Mouse (Mus musculus) spleen, adult 2 months (tissue): ENCODE results near the gene Crybg2.

Experiments used
- CTCF ChIP-seq: fragments of 200-500 bp; IDR thresholded peaks from 2 replicates; pipeline ENCODE4 v1.5.1; 2011; ENCODE audit warnings: mild to moderate bottlenecking, inconsistent platforms; ENCODE audit not compliant: insufficient read depth, insufficient read length, insufficient replicate concordance; ENCODE audit errors: extremely low read depth
- POLR2A ChIP-seq: fragments of 200-500 bp; IDR thresholded peaks from 2 replicates; pipeline ENCODE4 v1.6.1; 2011; ENCODE audit warnings: low read depth, low read length, inconsistent platforms

- TF ChIP-seq CTCF: peak; percentile 49; the same call in 1 of the 2 replicates
- no peak for TF ChIP-seq POLR2A
Measured at GRCm38 (mm10) chr4:134078694-134079093, 18.1 kb downstream of the Crybg2 start.
